Mouse (Mus musculus) regulatory T cell (primary cell): ENCODE data around the gene Ftl1.

Source experiments
- in situ Hi-C: fragments of 300-600 bp; cut with MboI, MseI; formaldehyde crosslinking; loops from one replicate; pipeline ENCODE4 v1.15.1; 2025; ENCODE audit warnings: high pct_unique_total_duplicates

The Ftl1 gene

DNA sequence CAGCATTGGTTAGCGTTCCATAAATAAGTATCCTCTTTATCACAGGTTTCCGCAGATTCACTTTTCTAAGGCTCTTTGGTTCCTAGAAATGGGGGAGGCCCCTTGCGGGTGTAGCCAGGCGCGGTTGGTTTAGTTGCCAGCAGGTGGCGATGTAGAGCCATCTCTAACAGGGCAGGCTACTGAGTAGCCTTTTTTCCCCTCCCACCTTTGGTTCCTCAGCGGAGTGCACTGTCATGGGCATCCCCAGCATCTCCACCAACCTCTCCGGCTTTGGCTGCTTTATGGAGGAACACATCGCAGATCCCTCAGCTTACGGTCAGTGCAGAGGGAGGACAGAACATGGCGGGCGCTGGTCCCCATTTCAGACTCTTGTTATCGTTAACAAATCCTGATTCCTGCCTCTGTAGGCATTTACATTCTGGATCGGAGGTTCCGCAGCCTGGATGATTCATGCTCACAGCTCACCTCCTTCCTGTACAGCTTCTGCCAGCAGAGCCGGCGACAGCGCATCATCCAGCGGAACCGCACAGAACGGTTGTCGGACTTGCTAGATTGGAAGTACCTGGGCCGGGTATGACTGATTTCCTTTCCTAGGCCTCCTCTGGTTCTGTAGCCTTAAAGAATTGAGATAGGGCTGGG, 8.2 kb downstream of the Ftl1 start:
- in situ Hi-C loops: no loop called here

DNA sequence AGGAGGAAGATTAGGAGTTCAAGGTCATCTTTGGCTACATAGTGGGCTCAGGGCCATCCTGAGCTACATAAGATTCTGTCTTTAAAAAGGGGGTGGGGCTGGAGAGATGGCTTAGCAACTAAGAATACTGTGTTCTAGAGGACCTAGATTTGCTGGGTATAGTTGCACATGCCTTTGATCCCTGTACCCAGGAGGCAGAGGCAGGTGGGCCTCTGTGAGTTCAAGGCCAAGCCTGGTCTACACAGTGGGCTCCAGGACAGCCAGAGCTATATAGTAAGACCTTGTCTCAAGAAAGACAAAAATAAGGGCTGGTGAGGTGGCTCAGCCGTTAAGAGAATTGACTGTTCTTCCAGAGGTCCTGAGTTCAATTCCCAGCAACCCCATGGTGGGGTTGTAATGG, 9.7 kb downstream of the Ftl1 start:
- in situ Hi-C loops: no loop called here

DNA sequence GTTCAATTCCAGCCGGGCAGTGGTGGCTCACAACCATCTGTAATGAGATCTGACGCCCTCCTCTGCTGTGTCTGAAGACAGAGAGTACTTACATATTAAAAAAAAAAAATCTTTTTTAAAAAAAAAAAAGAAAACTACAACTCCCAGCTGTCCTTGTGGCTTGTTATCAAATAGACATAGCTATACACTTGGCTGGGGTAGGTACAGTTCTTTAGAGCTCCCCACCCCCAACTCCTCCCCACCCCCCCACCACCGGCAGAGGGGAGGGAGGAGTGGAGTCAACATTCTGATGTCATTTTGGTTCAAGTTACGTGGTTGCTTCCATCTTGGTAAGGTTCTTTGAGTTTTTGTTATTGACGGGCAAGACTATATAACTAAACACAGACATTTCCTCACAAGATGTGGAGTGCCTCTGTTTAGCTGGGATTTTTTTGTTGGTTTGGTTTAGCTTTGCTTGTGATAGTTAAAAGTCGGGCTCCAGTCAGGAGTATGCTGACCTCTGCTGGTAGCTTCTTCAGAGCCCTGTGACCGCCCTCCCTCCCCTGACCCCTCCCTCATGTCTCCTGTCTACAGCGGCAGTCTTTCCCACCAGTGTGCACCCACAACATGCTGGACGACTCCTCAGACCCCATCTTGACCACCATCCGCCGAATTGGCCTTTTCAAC, 12.2 kb downstream of the Ftl1 start:
- in situ Hi-C loops: no loop called here

DNA sequence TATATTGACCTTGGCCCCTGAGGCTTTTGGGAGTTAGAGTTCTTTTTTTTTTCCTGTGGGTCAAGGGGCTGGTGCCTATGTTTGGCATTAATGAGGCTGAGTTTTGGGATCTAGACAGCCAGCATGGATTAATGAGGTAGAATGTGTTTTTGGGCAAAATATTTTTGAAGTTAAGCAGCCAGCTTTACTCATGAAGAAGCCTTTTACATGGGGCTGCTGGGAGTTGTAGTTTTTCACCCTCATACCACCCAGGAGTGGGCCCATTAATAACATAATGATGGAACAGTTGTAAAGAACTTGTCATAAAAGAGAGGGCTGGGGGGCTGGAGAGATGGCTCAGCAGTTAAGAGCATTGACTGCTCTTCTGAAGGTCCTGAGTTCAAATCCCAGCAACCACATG, 13.1 kb downstream of the Ftl1 start:
- in situ Hi-C loops: no loop called here

DNA sequence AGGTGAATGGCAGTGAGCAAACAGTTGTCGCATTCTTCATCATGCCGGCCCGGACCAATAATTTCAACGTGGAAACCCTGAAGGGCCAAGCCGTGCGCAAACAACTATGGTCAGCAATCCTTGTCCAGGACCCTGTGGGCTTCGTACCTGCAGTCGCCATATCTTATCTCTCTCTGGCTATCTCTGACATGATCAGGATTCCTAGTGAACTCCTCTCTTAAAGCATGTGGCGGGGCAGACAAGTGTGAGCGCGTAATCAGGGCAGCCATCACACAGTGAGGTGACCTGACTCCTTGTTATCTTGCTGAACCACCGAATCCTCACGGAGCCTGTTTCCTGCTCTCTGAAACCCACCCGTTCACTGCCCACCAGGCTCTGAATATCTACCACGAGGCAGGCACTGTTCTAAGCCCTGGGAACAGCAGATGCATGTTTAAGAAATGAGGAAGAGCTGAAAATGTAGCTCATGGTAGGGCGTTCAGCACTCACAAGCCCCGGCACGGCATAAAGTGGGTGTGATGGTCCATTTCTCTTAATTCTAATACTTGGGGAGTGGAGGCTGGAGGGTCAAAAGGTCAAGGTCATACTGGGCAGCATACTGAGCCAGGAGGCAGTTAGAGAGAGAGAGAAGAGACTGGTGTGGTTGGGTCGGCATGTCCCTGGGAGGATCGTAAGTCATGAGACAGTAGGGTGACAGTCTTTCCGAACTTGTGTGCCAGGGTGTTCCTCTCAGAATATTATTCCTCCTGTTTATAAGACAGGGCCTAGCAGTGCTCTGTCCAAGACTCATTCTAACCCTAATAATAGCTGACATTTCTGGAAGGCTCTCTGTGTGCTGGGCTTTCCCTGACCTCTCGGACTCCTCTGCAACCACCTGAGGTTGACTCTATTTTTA, 15.9 kb downstream of the Ftl1 start:
- in situ Hi-C loops: no loop called here

DNA sequence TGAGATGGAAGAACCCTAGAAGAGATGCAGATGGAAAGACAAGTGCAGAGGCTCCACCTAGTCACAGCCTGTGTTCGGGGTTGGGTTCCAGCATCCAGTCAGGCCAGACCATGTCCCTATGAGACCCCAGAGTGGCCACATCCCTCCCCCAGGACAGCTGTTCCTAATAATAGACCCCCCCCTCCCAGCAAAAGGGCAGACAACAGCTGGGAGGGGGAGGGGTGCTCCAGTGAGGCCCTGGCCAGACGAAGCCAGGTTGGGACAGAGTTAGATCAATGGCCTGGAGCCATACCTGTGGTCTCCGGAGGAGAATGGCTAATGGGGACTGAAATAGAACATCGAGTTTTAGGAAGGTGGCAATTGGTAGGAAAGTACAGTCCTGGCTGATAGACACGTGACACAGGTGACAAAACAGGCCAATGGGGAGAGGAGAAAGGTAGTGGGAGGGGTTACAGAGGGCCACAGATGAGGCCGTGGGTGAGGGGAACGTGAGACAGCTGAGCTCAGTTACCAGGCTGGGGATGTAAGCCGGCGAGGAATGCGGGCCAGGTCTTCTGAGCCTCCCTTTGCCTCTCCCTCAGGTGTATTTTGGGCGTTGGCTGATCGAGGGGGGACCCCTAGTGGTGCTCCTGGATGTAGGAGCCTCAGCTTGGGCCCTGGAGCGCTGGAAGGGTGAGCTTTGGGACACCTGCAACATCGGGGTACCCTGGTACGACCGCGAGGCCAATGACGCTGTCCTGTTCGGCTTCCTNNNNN, 22.0 kb downstream of the Ftl1 start, which contains the start of gene Ruvbl2:
Ruvbl2 (minus strand) TSS at position 576 of the 756 bp plus-strand sequence.
- in situ Hi-C loops: loop anchor here (10.0 kb wide), 1 partner anchor 377 kb away; the partner anchor contains the start of gene Cyth2

DNA sequence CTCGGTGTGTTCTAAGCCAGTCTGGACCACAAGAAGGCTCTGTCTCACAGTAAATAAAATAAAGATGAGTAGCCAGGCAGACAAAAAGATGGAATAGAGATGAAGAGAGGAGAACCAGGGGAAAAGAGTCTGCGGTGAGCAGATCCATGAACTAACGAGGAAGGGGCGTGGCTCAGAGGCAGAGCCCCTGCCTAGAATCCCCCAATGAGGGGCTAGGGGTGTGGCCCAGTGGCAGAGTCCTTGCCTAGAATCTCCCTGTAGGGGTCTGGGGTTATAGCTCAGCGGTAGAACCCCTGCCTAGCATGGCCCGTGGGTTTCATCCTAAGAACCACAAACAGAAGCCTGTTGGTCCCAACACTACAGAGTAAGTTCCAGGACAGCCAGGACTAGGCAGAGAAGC, 22.6 kb downstream of the Ftl1 start:
- in situ Hi-C loops: loop anchor here (10.0 kb wide), 1 partner anchor 378 kb away; the partner anchor contains the start of gene Cyth2

DNA sequence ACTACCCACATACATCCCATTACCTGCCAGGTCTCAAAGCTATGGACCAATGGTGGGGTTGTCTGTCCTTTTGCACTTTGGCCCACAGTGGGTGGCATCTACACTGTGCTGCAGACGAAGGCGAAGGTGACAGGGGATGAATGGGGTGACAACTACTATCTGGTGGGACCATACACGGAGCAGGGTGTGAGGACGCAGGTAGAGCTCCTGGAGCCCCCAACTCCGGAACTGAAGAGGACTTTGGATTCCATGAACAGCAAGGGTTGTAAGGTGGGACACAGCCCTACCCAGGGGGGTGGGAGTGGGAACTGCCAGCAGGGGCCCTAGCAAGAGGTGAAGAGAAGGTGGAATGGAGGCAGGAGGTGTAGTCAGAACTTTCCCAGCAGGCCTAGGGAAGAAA, 23.2 kb downstream of the Ftl1 start:
- in situ Hi-C loops: loop anchor here (10.0 kb wide), 1 partner anchor 378 kb away; the partner anchor contains the start of gene Cyth2

DNA sequence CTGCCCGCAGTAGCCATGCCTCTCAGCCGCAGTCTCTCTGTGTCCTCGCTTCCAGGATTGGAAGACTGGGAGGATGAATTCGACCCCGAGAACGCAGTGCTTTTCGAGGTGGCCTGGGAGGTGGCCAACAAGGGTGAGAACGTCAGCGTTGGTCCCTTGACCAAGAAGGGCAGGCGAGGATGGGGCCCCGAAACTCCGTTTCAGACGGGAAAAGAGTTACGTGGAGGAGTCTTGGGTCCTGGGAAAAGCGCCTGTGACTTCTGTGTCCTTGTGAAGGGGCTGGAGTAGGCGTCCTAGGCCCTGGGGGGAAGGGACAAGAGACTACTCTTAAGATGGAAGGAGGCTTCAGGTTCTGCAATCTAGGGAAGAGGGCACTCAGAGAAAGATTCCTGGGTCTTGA, 24.6 kb downstream of the Ftl1 start:
- in situ Hi-C loops: loop anchor here (10.0 kb wide), 1 partner anchor 380 kb away; the partner anchor contains the start of gene Cyth2

DNA sequence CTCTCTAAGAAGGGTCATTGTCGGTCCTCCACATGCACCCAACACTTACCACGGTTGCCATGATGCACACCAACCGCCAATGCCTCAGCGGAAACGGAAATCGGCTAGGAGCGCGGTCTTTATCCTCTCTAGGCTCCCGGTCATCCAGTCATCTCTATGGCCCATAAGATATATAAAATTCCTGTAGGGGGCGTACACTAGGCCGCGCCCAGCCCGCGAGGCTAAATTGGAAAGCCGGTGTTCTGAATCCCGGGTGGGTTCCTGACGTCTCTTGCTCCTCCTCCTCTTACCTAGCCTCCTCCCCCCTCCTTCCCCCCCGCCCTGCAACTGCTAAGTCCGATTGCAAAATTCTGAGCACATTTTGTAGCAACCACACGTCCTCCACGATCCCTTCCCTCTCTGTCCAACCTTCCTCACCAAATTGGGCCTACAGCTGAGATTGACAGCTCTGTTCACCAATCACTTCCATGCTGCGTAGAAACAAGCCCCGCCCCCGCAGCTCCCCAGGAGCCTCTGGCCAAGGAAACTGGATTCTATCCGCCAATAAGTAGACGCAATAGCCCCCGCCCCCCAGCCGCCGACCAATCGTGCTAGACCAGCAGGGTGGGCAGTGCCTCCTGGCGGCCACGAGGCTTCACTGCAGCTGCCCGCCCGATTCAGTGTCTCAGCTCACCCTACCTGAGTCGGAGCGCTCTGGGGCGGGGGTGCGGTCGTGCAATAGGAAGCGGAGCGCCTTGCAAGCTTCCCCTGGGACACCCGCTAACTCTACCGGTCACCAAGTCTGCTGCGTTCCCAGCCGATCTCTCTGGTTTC, 25.3 kb downstream of the Ftl1 start, which contains the start of gene Gys1:
Gys1 (plus strand) TSS at position 642 of the 813 bp plus-strand sequence.
- in situ Hi-C loops: loop anchor here (10.0 kb wide), 1 partner anchor 380 kb away; the partner anchor contains the start of gene Cyth2

DNA sequence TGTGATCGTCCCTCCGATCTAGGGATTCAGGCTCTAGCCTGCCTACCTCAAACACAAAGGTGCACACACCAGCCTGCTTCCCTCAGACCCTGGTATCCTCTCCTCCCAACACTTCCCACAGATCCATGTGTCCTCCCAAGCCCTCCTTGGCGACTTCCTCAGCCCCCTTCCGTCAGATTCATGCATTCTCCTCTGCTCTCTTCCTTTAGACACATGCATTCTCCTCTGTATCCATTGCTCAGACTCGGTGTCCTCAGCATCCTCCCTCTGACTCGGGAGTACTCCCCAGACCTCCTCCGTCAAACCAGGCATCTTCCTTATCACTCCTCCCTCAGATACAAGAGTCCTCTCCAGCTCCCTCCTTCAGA, 25.9 kb downstream of the Ftl1 start:
- in situ Hi-C loops: loop anchor here (10.0 kb wide), 1 partner anchor 381 kb away; the partner anchor contains the start of gene Cyth2

DNA sequence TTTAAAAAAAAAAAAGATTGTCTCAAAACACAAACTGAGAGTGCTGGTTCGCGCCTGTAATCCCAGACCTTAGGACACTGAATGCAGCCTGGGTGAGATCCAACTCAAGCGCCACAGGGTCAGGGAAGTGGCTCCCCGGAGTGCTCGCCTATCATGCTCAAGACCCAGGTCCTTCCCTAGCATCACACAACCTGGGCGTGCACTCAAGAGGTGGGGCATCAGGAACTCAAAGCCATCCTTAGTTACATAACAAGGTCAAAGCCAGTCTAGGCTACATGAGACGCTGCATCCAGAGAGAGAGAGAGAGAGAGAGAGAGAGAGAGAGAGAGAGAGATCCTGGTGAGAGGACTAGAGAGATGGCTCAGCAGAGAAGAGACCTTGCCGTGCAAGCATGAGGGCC, 33.1 kb downstream of the Ftl1 start:
- in situ Hi-C loops: no loop called here

DNA sequence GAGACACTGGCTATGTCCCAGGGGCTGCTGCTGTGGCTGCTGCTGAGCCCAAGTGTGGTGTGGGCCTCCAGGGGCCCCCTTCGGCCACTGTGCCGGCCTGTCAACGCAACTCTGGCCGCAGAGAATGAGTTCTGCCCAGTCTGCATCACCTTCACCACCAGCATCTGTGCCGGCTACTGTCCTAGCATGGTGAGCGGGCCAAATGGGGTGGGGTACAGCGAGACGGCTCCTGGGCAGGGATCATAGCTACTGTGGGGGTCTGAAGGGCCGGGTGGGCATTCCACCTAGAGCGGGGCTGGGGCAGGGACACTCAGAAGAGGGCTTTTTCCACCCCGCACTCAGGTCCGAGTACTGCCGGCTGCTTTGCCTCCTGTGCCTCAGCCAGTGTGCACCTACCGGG, 38.5 kb downstream of the Ftl1 start:
- in situ Hi-C loops: no loop called here

DNA sequence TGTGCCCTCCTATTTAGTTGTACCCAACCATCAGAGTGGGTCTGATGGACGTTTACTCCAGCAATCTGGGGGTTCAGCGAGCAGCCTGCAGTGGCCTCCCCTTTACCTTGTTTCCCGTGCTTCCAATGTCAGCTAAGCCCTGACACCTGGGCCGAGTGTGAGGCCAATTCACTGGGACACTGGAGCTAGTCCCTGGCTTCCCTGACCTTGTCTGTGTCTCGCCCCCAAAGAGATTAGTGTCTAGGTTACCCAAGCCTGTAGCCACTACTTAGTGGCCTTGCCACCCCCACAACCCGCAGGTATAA, 39.1 kb downstream of the Ftl1 start, which contains the start of gene Lhb:
Lhb (plus strand) TSS at position 206 of the 305 bp plus-strand sequence.
- in situ Hi-C loops: no loop called here

DNA sequence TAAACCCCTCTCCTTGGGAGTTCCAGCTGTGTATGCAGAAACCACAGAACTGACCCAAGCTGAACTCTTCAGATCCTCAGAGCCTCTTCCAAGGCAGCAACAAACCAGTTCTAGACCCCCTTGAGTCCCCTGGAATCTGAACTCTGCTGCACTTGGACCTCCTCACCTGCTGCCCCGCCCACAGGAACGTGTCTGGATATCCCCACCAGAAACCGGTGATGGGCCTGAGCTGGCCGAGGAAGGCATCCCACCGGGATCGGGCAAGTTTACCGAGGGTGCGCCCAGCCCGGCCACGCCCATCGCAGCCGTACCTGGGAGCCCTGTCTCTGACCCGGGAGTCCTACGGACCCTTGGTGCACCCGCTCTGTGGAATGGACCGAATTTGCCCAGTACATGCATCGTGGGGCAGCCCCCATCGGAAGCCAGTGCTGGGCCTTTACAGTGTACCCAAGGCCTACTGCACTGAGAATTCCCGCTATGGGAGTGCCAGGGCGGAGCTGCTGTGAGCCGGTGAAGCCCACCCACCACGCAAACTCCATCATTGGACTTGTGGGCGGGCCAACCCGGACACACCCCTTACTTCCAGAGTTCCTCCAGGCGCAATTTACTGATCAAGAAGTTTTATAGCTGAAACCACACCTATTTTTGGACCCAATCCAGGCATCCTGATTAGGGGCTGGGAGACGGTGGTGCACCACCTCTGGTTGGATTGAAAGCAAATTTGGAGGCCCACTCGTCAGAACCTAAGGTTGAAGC, 39.6 kb downstream of the Ftl1 start:
- in situ Hi-C loops: no loop called here

DNA sequence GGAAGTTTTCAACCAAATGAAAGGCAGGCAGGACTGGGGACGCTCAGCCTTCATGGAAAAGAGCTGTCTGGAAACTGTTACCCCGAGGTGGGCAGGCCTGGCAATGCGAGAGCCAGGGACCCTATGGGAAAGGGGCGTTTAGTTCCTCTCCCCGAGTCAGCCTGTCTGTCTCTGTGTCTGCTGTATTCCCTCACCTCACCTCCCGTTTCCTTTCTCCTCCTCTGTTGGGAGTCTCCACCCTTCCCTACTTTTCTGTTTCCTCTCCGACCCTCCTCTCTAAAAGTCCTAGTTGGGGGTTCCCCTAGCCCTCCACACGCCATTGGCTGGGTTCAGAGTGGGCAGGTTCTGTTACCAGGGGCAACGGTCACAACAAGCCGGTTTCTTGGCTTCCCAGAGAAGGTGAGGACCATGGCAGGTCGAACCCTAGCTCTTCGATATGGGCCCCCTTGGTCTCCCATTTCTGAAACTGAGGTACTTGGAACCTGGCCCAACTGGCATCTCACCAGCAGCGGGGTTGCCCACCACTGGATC, 41.7 kb downstream of the Ftl1 start:
- in situ Hi-C loops: no loop called here

DNA sequence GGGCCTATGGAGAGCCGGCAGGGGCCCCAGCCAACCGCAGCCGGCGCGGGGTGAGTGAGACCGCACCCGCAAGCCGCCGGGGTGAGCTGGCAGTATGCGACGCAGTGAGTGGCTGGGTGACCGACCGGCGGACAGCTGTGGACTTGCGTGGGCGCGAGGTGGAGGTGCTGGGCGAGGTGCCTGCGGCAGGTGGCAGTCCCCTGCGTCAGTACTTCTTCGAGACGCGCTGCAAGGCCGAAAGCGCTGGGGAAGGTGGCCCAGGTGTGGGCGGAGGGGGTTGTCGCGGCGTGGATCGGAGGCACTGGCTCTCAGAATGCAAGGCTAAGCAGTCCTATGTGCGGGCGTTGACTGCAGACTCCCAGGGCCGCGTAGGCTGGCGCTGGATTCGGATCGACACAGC, 44.0 kb downstream of the Ftl1 start:
- in situ Hi-C loops: no loop called here

DNA sequence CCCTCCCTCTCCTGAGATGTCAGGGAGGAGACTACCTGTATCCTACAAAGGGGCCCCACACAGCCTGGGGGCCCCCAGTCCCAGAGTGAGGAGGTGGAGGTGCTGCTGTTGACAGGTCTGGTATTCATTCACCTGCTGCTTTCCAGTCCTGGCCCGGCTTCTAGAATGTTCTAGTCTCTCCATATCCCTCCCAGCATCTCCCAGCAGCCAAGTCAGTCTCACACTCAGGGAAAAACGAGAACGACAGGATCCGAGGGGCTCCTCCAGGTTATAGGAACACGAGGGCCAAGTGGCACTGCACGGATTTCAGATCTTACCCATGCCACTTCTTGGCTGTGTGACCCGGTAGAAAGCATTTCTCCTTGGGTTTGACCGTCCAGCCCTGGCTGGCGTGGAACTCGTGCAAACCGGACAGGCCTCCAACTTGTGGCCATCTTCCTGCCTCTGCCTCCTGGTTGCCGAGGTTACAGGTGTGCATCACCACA, 44.9 kb downstream of the Ftl1 start:
- in situ Hi-C loops: no loop called here
